In genomic region chr2:75101501-75101900, GRCm38 (mm10) we compare ENCODE assay signal across 10 mouse cellular contexts.
A peak's percentile ranks its signal among the peaks of the same experiment; 100 is the strongest.
DNase-seq lines count a peak whose midpoint lies in the region; ATAC-seq lines count a peak whose summit lies in the region.
"Had no signal": no experiment of that assay in that cellular context is flagged by ENCODE, and none has a peak within 500 bp of the region (broad histone marks: within the 10 kb centered on the region; RNA-seq: fewer than 3 reads in every experiment).

No protein-coding gene starts in this region.

- no peak for ATAC-seq in activated CD4-positive, CD25-positive, alpha-beta regulatory T cell, adult 4 months
- no peak for ATAC-seq in erythroid progenitor cell, adult 5-6 weeks (replicated peaks; ENCODE audit: low FRiP score, poor library complexity, severe bottlenecking)
- ATAC-seq: liver, embryonic 12.5 days had no signal

- DNase-seq in CD8-positive naive resting alpha-beta T cell, adult 2 months (ENCODE audit: low read depth in 2 of 2, low spot score in 2 of 2), result peak; percentile 10 to 21
- peak; percentile 39 for DNase-seq in WW6 (ENCODE audit: low read depth, low spot score)
- DNase-seq in kidney, adult 18-20 months, result peak; percentile 31
- DNase-seq in neural tube, embryonic 10.5 days (ENCODE audit: extremely low spot score, low spot score), result peak; percentile 42
- no peak for DNase-seq in right cerebral cortex, postnatal 4 days
- no peak for DNase-seq in heart, postnatal 36 days
- DNase-seq: heart, postnatal 14 days had no signal

- intact Hi-C loops in heart, postnatal 36 days (cut with DNase I), result no loop called here

Comparison
In these comparisons a context has a peak if more than half of its experiments do, and no peak if none do; other contexts are left out.
1. DNase-seq: peak in CD8-positive naive resting alpha-beta T cell, adult 2 months (2 of 2), WW6 (single experiment), kidney, adult 18-20 months (single experiment) and neural tube, embryonic 10.5 days (single experiment); none in right cerebral cortex, postnatal 4 days (single experiment) and heart, postnatal 36 days (0 of 2).